Mouse (Mus musculus) CD4-positive, CD25-positive, alpha-beta regulatory T cell, adult 4 months (primary cell): ENCODE data around the gene Gm20826. TPM values are rescaled to one million over a fixed set of nuclear protein-coding genes. Genes with fewer than 3 reads are reported as not detected.
"Not testable (repeated sequence)": the region's sequence is repeated elsewhere in the genome, so short reads cannot be mapped to it uniquely, and the experiment has no call there.

ENCODE experiments used
- ATAC-seq: one replicate; pipeline ENCODE4 v1.8.0; 2017
- polyA plus RNA-seq, 2 experiments: library from polyadenylated mRNA; unstranded; fragments of 100-300 nt; shearing (Covaris generic); gene quantifications; one replicate each; pipeline ENCODE4 v1.2.1; 2017

Gm20826 gene
- under 1 TPM in 1 of 2 experiments, not detected in 1; 0.09 TPM for polyA plus RNA-seq

DNA sequence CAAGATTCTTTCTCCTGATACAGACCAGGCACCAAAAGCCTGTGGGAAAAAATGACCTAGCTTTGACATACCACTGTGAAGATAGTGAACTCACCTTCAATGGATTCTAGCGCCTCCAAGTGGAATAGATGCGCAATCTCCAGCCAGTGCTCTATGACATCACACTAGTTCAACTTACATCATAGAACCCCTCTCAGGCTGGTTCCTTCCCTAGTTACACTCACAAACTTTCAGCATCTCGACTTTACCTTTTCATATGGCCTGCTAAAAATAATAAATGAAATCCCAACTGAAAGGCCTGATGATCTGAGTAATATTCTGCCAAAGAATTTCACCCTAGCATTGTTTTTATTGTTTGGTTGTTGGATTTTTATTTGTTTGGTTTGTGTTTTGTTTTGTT lies at the start of gene Gm20826:
Gene Gm20826, minus strand, starts transcription at position 101 of the 400 bp plus-strand sequence.
- ATAC-seq = not testable (repeated sequence)

Other genes with a start within 250 kb of the Gm20826 start
- gene Gm21788, start 233.5 kb downstream of the Gm20826 start, polyA plus RNA-seq = not detected
- gene Gm28576, start 84.5 kb upstream of the Gm20826 start, polyA plus RNA-seq = not detected